Mouse (Mus musculus): Measurements from ENCODE around the gene Cd69.

DNA sequence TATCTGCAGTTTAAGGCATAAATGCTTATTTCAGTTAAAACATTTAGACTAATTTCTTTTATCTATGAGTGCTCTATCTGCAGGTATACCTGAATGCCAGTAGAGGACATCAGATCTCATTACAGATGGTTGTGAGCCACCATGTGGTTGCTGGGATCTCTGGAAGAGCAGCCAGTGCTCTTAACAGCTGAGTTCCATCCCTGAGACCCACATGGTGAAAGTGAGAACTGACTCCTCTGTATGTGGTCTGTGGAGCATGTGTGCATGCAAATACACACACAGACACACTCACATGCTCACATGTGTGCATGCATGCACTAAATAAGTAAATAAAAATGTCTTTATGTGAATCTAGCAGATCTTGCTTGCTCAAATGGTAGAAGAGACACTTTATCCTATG lies 29.4 kb downstream of the Cd69 start:
- TF ChIP-seq POLR2A (IDR thresholded peaks at IDR 0.05; ENCODE audit: insufficient read depth, low read depth, low read length), result no peak
- TF ChIP-seq CTCF (IDR thresholded peaks at IDR 0.05; ENCODE audit: insufficient read depth, low read depth, low read length), result no peak

Data from olfactory bulb, adult 2 months (tissue).